Comparison of ENCODE assay signal across 9 mouse cellular contexts in genomic region chr7:25479440-25479839, GRCm38 (mm10). TPM values are rescaled to one million over a fixed set of nuclear protein-coding genes. Genes with fewer than 3 reads are reported as not detected.
DNase-seq lines count a peak whose midpoint lies in the region; ATAC-seq and TF ChIP-seq lines count a peak whose summit lies in the region.
"Had no signal": no experiment of that assay in that cellular context is flagged by ENCODE, and none has a peak within 500 bp of the region (broad histone marks: within the 10 kb centered on the region; RNA-seq: fewer than 3 reads in every experiment).

No protein-coding gene starts in this region.

- 3% methylated on average over 1 of the region's 1 CpGs for WGBS in cerebellum, adult 2 months
- 0% methylated on average over 1 of the region's 1 CpGs for WGBS in midbrain, embryonic 11.5 days
- WGBS in midbrain, embryonic 16.5 days = 0% methylated on average over 1 of the region's 1 CpGs

- H3K36me3 ChIP-seq in midbrain, embryonic 11.5 days (ENCODE audit: control insufficient read depth, insufficient read depth, low read length) = no peaks in the 10 kb centered on the region
- H3K36me3 ChIP-seq in midbrain, embryonic 16.5 days (ENCODE audit: control insufficient read depth, insufficient read depth, low read length) = no peaks in the 10 kb centered on the region
- H3K36me3 ChIP-seq: heart, embryonic 15.5 days had no signal

- TF ChIP-seq POLR2A in cerebellum, adult 2 months (IDR thresholded peaks at IDR 0.05; ENCODE audit: borderline replicate concordance, insufficient read depth, low read length) = no peak

- peak; percentile 55 for TF ChIP-seq CTCF in cerebellum, adult 2 months (IDR thresholded peaks at IDR 0.05; ENCODE audit: borderline replicate concordance, insufficient read depth, low read depth, low read length)

- H3K4me3 ChIP-seq in cerebellum, adult 2 months (replicated peaks; ENCODE audit: insufficient read depth, low read depth, low read length) = no peak overlapping the region
- H3K4me3 ChIP-seq in midbrain, embryonic 11.5 days (ENCODE audit: low read depth, low read length) = no peak overlapping the region
- no peak overlapping the region for H3K4me3 ChIP-seq in midbrain, embryonic 16.5 days (ENCODE audit: low read depth, low read length)
- H3K4me3 ChIP-seq: heart, embryonic 15.5 days had no signal

- DNase-seq in cerebellum, adult 2 months = peak in 1 of 2 experiments; percentile 19
- peak; percentile 88 for DNase-seq in midbrain, embryonic 11.5 days (ENCODE audit: low spot score, missing footprints)
- peak; percentile 38 to 45 for DNase-seq in cerebellum, postnatal 10 days
- DNase-seq in kidney, adult 8-10 months = peak; percentile 45 to 75
- DNase-seq in lung, postnatal 25 days (ENCODE audit: low spot score) = peak; percentile 61
- peak; percentile 51 for DNase-seq in thymus, postnatal 0 days (ENCODE audit: low spot score)

- no peaks in the 10 kb centered on the region for H3K27me3 ChIP-seq in cerebellum, adult 2 months (ENCODE audit: control insufficient read depth, insufficient read depth, low read length)
- H3K27me3 ChIP-seq in midbrain, embryonic 11.5 days (ENCODE audit: control insufficient read depth, insufficient read depth, low read length) = no peaks in the 10 kb centered on the region
- no peaks in the 10 kb centered on the region for H3K27me3 ChIP-seq in midbrain, embryonic 16.5 days (ENCODE audit: control insufficient read depth, insufficient read depth, low read depth, low read length)
- H3K27me3 ChIP-seq: heart, embryonic 15.5 days had no signal

- no peaks in the 10 kb centered on the region for H3K4me1 ChIP-seq in cerebellum, adult 2 months (ENCODE audit: control insufficient read depth, insufficient read depth, low read length)
- H3K4me1 ChIP-seq in midbrain, embryonic 11.5 days (ENCODE audit: control insufficient read depth, insufficient read depth, low read length) = no peaks in the 10 kb centered on the region
- no peaks in the 10 kb centered on the region for H3K4me1 ChIP-seq in midbrain, embryonic 16.5 days (ENCODE audit: control insufficient read depth, insufficient read depth, low read length)
- H3K4me1 ChIP-seq: heart, embryonic 15.5 days had no signal

- no peak for ATAC-seq in cerebellum, adult (ENCODE audit: insufficient number of reproducible peaks, low FRiP score, low TSS enrichment)
- ATAC-seq in midbrain, embryonic 11.5 days (ENCODE audit: low FRiP score) = no peak
- ATAC-seq in midbrain, embryonic 16.5 days = no peak

- no peak overlapping the region for H3K27ac ChIP-seq in cerebellum, adult 2 months (ENCODE audit: insufficient read depth, low read length)
- no peak overlapping the region for H3K27ac ChIP-seq in midbrain, embryonic 11.5 days (ENCODE audit: low read depth, low read length)
- H3K27ac ChIP-seq in midbrain, embryonic 16.5 days (ENCODE audit: low read length) = no peak overlapping the region
- H3K27ac ChIP-seq: heart, embryonic 15.5 days had no signal

- no peak overlapping the region for H3K9ac ChIP-seq in midbrain, embryonic 11.5 days (ENCODE audit: low read length)
- H3K9ac ChIP-seq in midbrain, embryonic 16.5 days (ENCODE audit: low read depth, low read length) = no peak overlapping the region
- H3K9ac ChIP-seq: heart, embryonic 15.5 days had no signal

- H3K9me3 ChIP-seq in midbrain, embryonic 11.5 days (ENCODE audit: control insufficient read depth, low read length) = no peaks in the 10 kb centered on the region
- no peaks in the 10 kb centered on the region for H3K9me3 ChIP-seq in midbrain, embryonic 16.5 days (replicated peaks; ENCODE audit: control insufficient read depth, low read length, poor library complexity, severe bottlenecking)
- H3K9me3 ChIP-seq: heart, embryonic 15.5 days had no signal

- no peak overlapping the region for H3K4me2 ChIP-seq in midbrain, embryonic 11.5 days
- H3K4me2 ChIP-seq in midbrain, embryonic 16.5 days (ENCODE audit: low read length) = no peak overlapping the region
- H3K4me2 ChIP-seq: heart, embryonic 15.5 days had no signal

RNA-seq across cellular contexts. Expression of gene Ceacam1, which starts 2.0 kb away (rescaled TPM):
- polyA plus RNA-seq in cerebellum, adult 2 months (2012; rRNA removed) = 3.5 and 4.1 TPM in 2 replicates
- 0.45 and 0.54 TPM in 2 replicates for polyA plus RNA-seq in midbrain, embryonic 11.5 days (2014; fragmentation: Nextera tagmentation; extraction: Ambion mirVana)
- 0.42 and 0.87 TPM in 2 replicates for polyA plus RNA-seq in midbrain, embryonic 16.5 days (2015; fragmentation: Nextera tagmentation; extraction: Ambion mirVana)
- polyA plus RNA-seq in thymus, postnatal 0 days (2015; fragmentation: Nextera tagmentation; extraction: Ambion mirVana) = 2.0 and 2.5 TPM in 2 replicates
